Mouse (Mus musculus) brown adipose tissue, adult 24 weeks (tissue): ENCODE data around the gene Rxfp2. TPM values are rescaled to one million over a fixed set of nuclear protein-coding genes. Genes with fewer than 3 reads are reported as not detected.

Source experiments
- H3K27ac ChIP-seq: fragments of 200-500 bp; replicated peaks from 2 replicates; pipeline ENCODE4 v1.5.1; 2012; ENCODE audit warnings: low read depth, mild to moderate bottlenecking, low read length
- H3K4me1 ChIP-seq: fragments of 200-500 bp; 2 replicates; pipeline ENCODE4 v1.6.1; 2012; ENCODE audit warnings: low read length, mixed read lengths; ENCODE audit not compliant: control insufficient read depth, insufficient read depth, insufficient read length
- H3K4me3 ChIP-seq: fragments of 200-500 bp; 2 replicates; pipeline ENCODE4 v1.5.1; 2012; ENCODE audit warnings: low read depth, mild to moderate bottlenecking, low read length, moderate library complexity; ENCODE audit not compliant: insufficient read depth
- polyA plus RNA-seq: library from polyadenylated mRNA; stranded (reverse); fragments of >200 nt; gene quantifications from 2 replicates; pipeline ENCODE4 v1.2.4, GENCODE M21; 2012; ENCODE audit not compliant: missing spikeins, insufficient read depth, insufficient read length

Rxfp2 gene
- polyA plus RNA-seq, 1 experiment = not detected

- H3K4me3 ChIP-seq = no peak overlapping the region
- H3K4me1 ChIP-seq = no peaks in the 10 kb centered on the region
These were observed 40.4 kb downstream of the Rxfp2 start for GRCm38 (mm10) chr5:150058845-150059244.

DNA sequence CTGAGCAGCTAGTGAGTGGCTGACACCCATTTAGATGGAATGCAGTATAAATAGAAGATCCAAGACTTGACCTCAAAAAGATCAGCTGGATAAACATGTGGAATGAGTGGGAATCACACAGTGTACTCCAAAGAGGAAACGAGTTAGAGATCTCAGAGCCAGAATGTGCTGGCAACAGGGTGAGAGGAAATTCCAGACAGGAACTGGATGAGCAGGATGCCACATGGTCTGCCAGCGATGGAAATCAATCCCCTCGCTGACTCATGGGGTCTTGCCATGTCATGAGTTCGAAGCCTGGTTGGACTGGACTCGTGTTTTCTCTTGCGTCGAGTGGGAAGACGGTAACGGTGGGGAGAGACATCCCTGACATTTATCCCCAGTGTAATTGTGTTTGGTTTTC, 41.0 kb downstream of the Rxfp2 start:
- Histone ChIP-seq H3K27ac (no peak overlapping the region), H3K4me1 (no peaks in the 10 kb centered on the region), H3K4me3 (no peak overlapping the region)

More at GRCm38 (mm10) chr5:150058845-150059244, 40.4 kb downstream of the Rxfp2 start:
- H3K27ac ChIP-seq = no peak overlapping the region

- no peaks in the 10 kb centered on the region for H3K4me1 ChIP-seq
- no peak overlapping the region for H3K27ac ChIP-seq
- H3K4me3 ChIP-seq = no peak overlapping the region
These were observed 42.6 kb downstream of the Rxfp2 start for GRCm38 (mm10) chr5:150061086-150061485.

DNA sequence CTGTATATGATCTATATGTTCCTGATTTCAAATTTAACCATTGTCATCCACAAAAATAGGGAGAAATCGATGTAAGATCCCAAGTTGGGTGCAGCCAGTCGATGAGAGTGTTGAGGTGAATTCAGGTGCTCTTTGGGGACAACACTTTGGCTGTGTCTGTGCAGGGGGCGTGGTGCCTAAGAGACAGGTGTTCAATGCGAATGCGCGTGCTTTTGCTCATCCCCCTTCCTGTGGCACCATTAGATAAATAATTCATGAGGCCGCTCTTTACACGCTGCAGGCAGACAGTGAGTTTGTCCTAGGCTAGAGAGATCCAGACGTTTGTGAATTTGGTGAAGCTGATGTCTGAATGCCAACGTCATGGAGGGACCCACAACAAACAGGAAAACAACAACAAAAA, 45.8 kb downstream of the Rxfp2 start:
- Histone ChIP-seq H3K27ac (no peak overlapping the region), H3K4me3 (no peak overlapping the region), H3K4me1 (no peaks in the 10 kb centered on the region)

DNA sequence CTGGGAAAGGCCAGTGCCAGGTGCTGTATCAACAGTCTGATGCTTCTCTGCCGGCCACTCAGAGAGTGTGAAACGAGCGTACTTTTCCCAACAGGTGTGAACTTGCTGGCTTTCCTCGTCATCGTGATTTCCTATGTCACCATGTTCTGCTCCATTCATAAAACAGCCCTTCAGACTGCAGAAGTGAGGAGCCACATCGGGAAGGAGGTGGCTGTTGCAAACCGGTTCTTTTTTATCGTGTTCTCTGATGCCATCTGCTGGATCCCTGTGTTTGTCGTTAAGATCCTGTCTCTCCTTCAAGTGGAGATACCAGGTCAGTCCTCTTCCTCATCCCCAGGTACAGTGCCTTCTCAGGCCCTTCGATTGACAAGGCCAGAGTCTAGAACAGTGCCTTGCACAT, 51.6 kb downstream of the Rxfp2 start:
- H3K4me1 ChIP-seq = no peaks in the 10 kb centered on the region
- H3K27ac ChIP-seq = no peak overlapping the region
- no peak overlapping the region for H3K4me3 ChIP-seq

GRCm38 (mm10) chr5:150071738-150072137, 53.3 kb downstream of the Rxfp2 start:
- no peak overlapping the region for H3K27ac ChIP-seq
- H3K4me3 ChIP-seq = no peak overlapping the region
- no peaks in the 10 kb centered on the region for H3K4me1 ChIP-seq

DNA sequence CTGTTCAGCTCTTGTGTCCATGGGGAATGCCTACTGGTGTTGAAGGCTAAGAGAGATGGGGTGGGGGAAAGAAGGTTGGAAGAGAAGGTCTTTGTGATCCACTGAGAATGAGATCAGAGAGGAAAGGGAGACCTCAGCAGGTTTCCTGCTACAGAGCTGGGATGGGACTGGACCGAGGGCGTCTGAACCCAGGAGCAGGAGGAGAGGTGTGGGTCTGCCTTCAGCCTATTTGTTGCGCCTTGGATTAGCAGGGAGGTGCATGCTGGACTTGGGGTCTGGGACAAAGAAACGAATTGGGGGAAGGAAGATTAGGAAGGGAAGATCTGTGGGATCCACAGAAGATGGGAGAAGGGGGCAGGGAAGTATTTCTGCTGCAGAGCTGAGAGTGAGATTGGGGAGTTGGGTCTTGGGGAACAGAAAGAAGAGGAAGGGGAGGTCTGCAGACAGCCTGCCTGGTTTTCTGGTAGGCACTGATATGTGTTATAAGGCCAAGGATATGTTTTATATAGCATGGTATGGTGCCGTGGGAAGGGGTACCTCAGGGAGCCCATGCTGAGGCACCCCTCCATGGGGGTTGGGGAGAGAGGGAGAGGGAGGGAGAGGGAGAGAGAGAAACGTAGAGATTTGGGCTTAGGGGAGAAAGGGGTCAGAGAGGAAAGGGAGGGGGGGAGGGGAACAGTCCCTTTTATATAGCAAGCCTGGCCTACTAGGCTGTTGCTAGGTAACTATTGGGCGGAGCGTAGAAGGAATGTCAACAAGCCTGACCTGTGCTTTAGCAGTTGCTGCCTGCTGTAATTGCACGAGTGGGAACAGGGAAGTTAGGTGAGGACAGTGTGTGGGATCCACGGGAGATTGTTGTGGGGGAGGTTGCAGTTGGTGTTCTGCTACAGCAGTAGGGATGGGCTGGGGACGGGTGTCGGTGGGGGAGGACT, 61.7 kb downstream of the Rxfp2 start:
- Histone ChIP-seq H3K4me3 (no peak overlapping the region), H3K27ac (no peak overlapping the region), H3K4me1 (no peaks in the 10 kb centered on the region)

GRCm38 (mm10) chr5:150082696-150083095, 64.2 kb downstream of the Rxfp2 start:
- H3K27ac ChIP-seq = no peak overlapping the region
- H3K4me3 ChIP-seq = no peak overlapping the region
- no peaks in the 10 kb centered on the region for H3K4me1 ChIP-seq

GRCm38 (mm10) chr5:150083190-150083589, 64.7 kb downstream of the Rxfp2 start:
- no peak overlapping the region for H3K4me3 ChIP-seq
- no peak overlapping the region for H3K27ac ChIP-seq
- H3K4me1 ChIP-seq = no peaks in the 10 kb centered on the region

- no peaks in the 10 kb centered on the region for H3K4me1 ChIP-seq
- no peak overlapping the region for H3K4me3 ChIP-seq
- H3K27ac ChIP-seq = no peak overlapping the region
These were observed 79.1 kb downstream of the Rxfp2 start for GRCm38 (mm10) chr5:150097620-150098019.

GRCm38 (mm10) chr5:150098754-150099153, 80.3 kb downstream of the Rxfp2 start:
- Histone ChIP-seq H3K4me1 (no peaks in the 10 kb centered on the region), H3K4me3 (no peak overlapping the region), H3K27ac (no peak overlapping the region)

DNA sequence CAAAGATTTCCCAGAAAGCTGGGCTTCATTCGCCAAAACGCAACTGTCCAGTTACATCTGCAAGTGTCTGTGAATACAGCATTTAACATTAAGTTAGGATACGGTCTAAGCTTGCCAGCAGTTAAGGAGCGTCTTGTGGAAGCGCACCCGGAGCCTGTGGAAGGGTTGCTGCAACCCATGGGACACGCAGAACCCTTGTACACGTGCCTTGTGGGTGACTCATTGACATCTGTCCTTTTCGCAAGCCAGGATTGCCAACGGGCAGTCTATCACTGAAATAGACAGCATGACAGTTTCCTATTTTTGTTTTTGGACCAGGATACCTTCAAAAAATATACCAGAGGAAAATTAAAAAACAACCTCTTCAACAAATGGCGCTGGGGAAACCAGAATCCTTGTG, 83.3 kb downstream of the Rxfp2 start:
- H3K27ac ChIP-seq = no peak overlapping the region
- no peaks in the 10 kb centered on the region for H3K4me1 ChIP-seq
- H3K4me3 ChIP-seq = no peak overlapping the region

GRCm38 (mm10) chr5:150106358-150106757, 87.9 kb downstream of the Rxfp2 start:
- Histone ChIP-seq H3K27ac (no peak overlapping the region), H3K4me1 (no peaks in the 10 kb centered on the region), H3K4me3 (no peak overlapping the region)

GRCm38 (mm10) chr5:150111236-150111635, 92.8 kb downstream of the Rxfp2 start:
- H3K27ac ChIP-seq = no peak overlapping the region
- H3K4me3 ChIP-seq = no peak overlapping the region
- no peaks in the 10 kb centered on the region for H3K4me1 ChIP-seq

GRCm38 (mm10) chr5:150114007-150114406, 95.5 kb downstream of the Rxfp2 start:
- Histone ChIP-seq H3K27ac (no peak overlapping the region), H3K4me1 (0 out of 2 replicates have a peak, but pooled peaks cover 2% of the 10 kb centered on the region), H3K4me3 (no peak overlapping the region)

DNA sequence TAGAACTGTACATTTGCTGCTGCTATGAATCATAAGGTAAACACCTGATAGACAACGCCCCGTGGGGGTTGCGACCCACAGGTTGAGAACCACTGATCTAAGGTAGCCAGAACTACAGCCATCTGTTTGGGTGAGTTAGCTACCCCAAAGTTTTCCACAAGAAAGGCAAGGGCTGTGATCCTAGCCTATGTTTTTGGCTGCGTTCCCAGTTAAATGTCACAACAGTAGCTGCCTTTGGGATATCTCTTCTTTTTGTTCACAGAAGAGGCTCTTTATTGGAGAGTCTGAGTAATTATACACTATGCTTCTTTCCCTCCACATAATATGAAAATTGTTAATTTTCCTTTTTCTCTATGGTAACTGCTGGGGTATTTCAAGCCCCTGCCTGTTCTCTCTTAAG, 96.3 kb downstream of the Rxfp2 start:
- Histone ChIP-seq H3K4me1 (0 out of 2 replicates have a peak, but pooled peaks cover 2% of the 10 kb centered on the region), H3K4me3 (no peak overlapping the region), H3K27ac (no peak overlapping the region)
